Mouse (Mus musculus) Muller cell, postnatal 12 days (primary cell): Measurements from ENCODE around the gene Tagln2.

Source experiments
- DNase-seq: peaks from one replicate; pipeline ENCODE4 v3.0.0-alpha.2; 2015; ENCODE audit errors: inconsistent ontology term

Gene Tagln2

DNA sequence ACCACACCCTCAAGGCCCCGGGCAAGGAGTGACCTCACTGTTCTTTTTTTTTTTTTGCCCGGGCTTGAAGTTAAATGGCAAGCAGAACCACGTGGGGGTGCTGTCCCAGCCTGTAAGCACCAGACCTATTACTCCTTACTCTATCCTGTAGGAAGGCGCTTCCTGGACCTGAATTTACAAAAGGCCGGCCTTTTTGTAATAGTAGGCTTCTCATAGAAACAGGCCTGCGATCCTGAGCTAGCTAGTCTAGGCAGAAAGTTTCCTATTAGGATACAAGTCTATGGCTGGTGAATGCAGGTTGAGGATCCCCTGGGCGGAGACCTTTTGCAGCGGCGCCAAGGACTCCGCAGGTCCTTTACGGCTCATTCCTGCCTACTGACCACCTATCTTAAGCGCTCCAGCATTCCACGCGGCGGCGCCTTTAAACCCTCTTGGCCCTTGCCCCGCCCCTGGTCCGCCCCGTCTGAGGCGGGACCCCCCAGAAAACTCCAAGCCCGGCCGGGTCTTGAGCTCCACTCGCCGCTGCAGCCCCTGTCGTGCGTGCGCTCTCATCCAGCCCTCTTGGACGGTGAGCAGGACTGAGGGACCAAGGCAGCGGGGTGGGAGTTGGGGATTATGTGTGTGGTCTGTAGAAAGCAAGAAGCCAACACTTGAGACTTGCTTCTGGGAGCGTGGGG is at the start of gene Tagln2:
Gene Tagln2 (plus strand): TSS at position 283 of the 677 bp plus-strand sequence.
- peak; percentile 93 for DNase-seq

DNA sequence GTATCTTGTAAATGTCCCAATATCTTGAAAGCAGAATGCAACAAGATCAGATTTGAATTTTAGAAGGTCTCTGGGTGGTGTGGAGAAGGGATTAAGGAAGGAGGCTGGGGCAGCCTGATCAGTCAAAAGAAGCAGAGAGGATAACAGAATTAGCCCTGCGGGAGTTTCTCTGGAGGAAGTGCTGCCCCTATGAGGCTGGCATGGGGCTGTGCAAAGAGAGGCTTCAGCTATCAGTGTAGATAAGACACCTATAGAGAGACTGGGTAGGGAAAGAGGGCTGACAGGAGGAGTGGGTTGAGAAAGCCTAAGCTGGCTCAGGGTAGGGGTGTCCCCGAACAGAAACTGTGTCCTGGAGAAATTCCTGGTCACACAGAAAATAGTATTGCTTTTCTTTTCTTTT is 49.6 kb upstream of the Tagln2 start:
- DNase-seq, result no peak

DNA sequence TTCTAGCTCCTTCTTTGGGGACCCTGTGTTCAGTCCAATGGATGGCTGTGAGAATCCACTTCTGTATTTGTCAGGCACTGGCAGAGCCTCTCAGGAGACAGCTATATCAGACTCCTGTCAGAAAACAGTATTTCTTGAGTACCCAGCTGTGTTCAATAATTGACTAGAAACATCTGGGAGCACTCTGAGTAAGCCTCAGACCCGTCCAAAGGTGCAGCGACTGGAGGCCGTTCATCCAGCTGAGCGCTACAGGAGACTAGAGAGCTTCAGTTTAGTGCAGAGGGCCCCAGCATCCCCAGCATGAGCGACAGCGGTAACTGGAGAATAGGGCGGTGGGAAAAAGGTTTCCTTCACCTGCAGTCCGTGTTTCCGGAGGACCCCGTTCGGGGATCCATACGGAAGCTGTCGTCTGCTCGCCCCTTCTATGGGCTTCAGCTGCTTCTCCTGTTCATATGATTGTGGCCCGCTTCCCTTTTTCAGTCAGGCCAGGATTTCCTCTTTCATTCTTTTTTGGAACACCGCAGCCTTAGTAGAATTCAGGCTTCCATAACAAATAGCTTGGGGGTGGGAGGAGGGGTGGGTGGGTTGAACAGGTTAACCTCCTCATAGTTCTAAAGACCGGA is 48.9 kb upstream of the Tagln2 start:
- DNase-seq, result no peak

DNA sequence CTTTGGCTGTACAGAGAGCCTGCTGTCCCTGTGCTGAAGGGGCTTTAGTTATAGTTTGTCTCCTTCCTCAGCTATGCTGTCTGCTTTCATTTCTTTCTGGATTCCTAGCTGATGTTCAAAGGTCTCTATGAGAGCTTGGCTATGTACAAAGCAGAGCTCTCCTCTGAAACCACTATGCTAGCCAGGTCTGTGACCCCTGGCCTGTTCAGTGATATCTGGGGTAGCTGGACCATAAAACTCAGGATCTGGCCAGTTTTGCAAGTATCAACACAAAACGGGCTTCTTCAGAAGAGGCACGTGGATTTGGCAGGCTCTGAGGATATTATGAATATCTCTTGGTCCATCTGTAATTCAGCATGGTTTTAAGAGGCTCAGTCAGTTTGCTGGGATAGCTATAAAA is 46.9 kb upstream of the Tagln2 start:
- DNase-seq, result no peak

DNA sequence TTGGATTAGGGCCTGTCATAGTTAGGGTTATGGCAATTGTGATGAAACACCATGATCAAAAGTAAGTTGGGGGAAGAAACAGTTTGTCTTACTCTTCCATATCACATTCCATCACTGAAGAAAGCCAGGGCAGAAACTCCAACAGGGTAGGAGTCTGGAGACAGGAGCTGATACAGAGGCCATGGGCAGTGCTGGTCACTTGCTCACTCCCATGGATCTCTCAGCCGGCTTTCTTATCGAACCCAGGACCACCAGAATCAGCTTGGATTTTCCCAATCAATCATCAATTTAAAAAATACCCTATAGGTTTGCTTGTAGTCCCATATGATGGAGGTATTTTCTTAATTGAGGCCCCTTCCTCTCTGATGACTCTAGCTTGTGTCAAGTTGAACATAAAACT is 46.0 kb upstream of the Tagln2 start:
- DNase-seq, result no peak

DNA sequence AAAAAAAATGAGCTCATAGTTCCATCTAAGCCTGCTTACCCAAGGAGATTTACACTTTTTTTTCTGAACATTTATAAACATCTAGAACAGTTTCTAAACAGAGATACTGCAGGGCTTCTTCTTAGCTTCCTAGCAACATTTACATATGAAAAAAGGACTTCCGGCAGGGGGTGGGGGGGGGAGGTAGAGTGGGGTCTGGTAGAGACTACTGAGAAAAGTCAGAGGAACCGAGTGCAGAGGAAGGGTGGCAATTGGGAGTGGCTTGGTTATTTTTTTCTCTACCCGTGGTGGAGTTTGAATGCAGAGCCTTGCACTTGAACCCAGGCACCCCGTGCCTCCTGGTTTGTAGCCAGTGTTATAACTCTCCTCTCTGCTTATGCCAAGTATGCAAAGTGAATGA is 44.4 kb upstream of the Tagln2 start:
- no peak for DNase-seq

DNA sequence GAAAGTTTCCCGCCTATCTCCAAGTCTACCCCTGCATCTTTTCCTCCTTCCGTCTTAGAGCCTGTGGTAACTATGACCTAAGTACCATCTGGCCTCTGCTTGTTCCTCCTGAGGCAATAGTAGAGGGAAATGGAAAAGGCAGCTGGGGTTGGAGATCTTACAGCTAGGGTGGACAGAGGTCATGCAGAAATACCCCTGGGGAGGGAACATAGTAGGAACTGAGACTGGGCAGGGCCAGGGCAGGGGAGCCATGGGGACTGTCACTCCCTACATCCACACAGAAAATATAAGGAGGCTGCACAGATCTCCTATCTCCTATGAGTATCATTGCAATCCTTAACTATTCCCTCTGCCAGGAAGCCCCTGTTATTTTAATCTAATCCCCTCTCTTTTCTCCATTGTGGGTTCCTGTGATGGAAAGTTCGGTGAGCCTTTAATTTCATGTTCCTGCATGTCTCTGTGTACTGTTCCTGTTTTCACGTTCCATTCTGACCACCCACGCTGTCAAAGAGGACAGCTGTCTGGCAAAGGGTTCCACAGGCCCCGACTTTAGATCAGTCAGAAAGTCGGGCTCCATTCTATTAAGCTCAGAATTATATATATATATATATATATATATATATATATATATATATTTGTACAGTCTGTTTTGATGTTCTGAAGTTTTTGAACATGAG is 43.7 kb upstream of the Tagln2 start:
- DNase-seq, result no peak

DNA sequence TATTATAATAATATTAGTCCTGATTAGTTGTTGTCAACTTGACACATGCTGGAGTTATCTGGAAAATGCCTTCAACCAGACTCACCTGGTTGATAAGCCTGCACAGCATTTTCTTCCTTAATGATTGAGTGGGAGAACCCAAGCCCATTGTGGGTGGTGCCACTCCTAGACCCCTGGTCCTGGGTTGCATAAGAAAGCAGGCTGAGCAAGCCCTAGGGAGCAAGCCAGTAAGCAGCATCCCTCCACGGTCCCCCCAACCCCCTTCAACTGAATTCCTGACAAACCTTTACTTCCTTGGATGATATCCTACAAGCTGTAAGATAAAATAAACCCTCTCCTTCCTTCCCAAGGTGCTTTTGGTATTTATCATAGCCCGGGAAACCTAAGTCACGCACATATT is 42.7 kb upstream of the Tagln2 start:
- no peak for DNase-seq

DNA sequence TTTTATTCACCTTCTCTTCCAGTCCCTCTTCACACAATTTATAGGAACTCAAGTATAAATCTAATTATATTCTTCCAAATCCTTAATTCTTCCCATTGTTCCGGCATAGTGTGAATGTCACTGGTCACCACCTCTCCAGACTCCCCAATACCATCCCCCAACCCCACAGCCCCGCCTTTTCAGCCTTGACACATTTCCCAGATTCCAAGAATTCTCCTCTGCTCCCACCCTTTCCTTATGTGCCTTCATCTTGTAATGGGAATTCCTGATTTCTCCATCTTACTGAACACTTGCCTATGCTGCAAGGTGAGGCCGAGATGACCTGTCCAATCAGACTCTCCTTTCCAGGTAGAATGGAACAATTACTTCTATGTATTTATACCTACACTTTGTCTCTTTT is 41.8 kb upstream of the Tagln2 start:
- no peak for DNase-seq

DNA sequence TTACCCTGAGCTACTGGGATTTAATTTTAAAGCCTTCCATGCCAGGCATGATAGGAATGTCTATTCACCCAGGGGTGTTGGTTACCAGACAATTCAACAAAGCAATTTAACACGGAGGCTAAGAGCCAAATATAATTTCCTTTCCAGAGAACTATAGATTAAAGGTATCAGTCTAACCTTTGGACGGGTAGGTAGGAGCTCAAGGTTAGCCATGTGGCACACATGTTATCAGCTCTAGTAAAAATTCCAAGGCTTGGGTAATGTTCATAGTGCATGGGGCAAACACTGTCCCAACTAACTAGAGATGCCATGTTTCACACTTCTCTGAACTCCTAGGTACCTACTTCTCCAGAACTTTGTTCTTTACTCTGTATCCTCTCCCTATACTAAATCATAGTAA is 38.2 kb upstream of the Tagln2 start:
- DNase-seq, result no peak

DNA sequence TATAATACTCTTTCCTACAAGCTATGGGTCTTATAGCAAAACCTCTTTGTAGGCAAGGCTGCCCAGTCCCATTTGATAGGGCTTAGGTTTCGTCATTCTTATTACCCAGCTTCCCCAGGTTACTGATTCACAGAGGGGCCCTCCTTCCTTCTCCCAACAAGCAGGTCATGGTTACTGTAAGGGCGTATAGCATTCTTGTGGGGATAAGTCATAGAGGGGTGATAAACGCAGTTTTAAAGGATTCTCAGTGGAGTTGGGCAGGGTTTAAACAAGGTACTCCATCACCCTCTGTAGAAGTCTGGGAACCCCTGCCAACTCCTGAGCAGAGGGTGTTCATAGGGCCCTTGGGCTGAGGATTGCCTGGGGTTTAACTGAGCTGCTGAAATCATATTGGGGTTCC is 37.3 kb upstream of the Tagln2 start:
- no peak for DNase-seq

DNA sequence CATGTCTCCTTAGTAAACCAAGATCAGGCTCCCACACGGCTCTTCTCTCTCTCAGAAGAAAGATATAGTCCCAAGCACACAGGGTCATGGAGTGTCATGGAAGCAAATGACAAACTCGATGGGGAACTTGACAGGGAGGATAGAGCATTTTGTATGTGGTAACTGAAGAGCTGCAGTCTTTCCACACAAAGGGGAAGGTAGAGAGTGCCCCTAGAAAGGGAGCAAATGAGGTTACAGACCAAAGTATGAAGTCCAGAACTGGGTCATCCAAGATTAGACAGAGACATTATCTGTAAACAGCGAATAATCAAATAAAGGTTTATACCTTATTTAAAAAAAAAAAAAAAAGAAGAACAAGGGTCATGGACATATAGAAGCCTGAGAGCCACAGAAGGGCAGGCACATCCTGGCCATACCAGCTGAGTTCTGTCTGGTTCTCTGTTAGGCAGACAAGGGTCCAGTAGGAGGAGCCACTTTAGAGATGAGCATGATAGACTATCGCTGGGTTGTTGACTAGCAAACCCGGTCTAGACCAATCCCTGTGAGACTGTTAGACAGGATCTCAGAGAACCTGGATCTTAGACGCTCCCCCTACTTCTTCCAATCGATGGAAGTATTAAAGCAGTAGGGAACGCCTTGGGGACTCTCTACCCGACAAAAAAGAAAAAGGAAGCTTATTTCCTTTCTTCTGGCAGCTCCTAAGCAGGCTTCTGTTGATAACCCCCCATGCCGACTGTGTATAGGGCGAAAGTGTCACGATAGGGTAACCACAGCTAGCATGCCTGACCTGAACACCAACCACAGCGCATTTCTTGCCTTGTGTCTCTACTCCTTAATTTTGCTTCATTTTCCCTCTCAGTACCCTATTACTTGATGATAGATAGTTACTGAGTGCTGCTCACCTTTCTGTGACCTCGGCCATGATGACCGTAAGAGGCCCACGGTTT is 36.2 kb upstream of the Tagln2 start:
- DNase-seq, result no peak

DNA sequence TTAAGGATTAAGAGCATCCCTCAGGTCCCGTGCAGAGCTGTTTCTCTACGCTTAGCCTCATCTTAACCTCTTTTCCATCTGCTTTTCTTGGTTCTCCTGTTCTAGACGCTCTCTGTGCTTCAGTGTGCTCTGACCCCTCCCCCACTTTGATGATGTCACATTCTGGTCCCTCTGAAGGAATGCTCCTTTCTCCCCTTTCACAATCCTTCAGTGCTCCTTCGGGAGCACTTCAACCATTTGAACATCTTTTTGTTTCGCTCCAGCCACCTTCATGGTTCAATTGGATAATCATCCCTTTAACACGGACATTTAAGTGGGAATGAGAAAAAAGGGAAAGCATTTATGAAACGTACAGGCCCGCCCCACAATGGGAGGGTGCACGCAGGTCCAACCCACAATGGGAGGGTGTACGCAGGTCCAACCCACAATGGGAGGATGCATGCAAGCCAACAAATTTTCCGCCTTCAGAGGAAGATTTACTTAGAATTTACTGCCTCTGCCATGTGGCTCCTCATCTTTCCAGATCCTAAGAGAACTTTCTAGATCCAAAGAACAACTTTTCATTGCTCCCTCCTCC is 31.5 kb upstream of the Tagln2 start:
- DNase-seq, result no peak

DNA sequence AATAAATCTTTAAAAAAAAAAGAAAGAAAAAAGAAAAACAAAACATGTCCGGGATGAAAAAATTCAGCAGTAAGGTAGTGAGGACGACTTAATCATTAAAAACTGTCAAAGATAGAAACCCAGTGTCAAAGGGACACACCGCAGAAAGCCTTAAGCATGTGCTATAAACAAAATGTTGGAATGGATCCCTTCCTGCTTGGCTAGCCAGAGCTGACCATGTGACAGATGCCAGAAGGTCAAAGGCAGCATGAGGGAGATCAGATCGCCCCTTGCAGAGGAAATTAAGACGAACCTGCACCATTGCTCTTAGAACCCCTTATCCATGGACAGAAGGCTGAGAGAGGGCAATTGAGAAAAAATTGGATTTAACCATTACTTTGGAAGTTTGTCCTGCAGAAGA is 30.5 kb upstream of the Tagln2 start:
- no peak for DNase-seq

DNA sequence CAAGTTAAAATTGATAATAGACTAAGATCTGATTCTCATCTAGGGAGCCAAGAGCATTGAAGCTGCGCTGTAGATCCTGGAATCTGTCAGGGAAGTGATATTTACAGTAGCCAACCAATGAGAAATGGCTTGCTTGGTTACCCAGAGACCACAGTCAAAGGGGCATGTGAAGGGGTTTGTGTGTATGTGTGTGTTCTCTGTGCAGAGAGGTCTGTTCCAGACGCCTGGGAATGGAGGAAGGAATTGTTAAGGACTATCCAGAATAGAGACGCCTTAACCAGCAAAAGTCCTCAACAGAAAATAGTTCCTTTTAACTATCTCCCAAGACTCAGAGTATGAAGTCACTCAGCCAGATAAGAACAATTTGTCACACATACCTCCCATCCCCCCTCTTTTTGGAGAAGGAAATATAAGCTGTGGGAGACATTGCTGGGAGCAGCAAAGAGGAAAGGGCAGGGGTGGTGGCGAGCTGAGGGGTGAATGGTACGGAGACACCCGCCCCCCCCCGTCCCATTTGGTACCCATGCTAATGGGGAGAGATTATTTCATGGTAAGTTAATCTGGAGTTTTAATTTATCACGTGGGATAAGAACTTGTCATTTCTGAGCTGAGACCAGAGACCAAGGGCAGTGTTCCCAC is 29.9 kb upstream of the Tagln2 start:
- no peak for DNase-seq

DNA sequence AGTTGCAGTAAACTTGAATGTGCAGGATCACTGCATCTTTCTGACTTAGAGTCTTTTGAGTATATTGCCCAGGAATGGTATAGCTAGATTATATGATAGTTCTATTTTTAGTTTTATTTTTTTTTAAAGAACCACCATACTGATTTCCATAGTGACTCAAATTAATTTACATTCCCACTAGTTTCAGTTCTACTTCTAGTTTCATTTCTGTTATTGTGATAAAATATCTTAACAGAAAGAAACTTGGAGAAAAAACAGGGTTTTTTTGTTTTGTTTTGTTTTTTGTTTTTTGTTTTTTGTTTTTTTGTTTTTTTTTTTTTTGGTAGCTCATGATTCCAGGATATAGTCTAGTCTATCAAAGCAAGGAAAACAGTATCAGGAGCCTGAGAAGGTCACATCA is 26.9 kb upstream of the Tagln2 start:
- no peak for DNase-seq

DNA sequence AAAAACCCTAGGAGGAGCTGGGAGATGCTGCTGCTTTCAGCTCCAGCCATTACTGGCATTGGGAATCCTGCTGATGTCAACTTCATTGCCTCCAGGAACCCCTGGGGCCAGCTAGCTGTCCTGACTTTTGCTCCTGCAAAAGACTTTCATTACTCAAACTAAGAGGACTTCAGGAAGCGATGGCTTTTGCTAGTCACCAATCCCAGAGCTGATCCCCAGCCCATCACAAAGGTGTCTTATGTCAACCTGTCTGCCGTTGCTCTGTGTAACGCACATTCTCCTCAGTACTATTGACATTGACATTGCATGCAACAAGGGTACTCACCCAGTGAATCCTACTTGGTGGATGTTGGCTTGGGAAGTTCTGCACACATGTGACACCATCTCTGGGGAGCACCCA is 25.7 kb upstream of the Tagln2 start:
- DNase-seq, result no peak

DNA sequence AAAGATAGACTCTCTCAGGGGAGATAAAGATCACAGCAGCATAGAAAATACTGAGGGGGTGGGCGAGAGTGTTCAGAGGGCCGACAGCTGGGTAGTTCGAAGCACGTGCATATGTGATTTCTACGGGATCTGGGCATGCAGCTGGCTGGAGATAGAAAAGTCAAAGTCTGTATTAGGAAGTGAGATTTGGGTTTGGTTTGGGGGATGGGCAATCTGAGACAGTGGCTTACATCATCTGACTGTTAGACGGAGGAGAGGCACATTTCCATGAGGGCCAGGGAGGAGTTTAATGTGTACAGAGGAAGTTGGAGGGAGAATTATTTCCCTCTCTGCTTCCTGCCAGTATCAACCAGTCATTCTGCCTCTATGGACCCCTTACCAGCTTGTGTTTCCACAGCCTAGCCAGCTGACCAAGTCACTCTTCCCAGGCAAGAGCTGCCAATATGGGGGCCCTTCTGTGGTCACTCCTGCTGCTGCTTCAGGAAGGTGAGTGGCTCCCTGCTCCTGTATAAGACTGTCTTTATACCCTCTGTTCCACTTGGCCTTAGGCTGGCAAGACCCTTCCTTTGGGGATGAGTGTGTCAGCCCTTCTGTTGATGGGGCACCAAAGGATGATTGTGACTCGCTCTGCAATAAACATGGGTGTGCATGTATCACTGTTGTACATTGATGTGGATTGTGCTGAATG is 24.6 kb upstream of the Tagln2 start, which contains the start of gene Slamf9:
Gene Slamf9 (plus strand): TSS at position 305 of the 688 bp plus-strand sequence.
- DNase-seq, result no peak

DNA sequence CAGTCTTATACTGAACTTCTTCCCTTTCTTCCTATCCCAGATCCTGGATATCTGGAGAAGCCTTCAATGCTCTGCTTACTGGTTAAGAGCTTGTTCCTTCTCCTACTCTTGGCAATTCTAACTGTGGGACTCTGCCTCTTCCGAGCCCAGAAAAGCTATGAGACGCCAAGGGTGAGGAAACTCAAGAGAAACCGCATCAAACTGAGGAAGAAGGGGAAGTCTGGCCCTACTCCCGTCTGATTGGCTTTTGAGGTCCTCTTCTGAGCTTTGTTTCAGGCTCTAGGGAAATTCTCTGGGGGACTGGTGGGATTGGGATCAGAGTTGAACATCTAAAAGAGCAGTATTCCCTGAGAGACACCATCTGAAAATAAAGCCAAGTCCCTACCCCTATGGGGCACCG is 21.8 kb upstream of the Tagln2 start:
- DNase-seq, result no peak

DNA sequence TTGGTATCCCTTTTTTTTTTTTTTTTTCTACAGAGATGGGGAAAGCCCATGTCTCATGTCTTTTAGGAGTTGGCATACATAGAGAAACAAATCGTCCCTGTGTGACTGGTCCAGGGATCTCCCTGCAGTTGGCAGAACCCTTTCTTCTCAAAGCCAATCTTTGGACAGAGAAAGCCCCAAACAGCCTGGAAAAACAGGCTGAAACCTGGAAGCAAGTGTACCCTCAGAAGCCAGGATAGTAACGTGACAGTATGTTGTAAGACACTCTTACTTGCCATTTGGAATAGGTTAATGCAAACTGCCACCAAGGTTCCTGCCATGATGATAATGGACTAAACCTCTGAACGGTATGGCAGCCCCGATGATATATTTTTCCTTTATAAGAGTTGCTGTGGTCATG is 19.5 kb upstream of the Tagln2 start:
- DNase-seq, result no peak

DNA sequence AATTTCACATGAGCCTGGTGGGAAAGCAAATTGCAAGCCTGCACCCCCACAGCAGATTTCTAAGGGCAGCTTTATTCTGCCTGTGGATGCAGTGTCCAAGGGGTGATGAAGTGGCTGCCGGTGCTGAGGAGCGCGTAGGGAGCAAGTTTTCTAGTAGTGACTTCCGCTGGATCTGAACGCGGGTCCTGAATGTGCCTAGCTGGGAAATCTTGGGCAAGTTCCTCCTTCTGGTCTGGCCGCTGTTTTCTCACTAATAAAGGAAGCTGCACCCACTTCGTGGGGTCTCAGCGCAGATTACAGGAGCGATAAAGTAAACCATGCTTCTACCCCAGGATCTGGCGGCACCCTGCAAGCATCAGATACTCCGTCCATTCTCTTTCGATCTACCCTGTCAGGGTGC is 18.7 kb upstream of the Tagln2 start:
- no peak for DNase-seq
